Mouse (Mus musculus): Measurements from ENCODE around the gene Setd4.

GRCm38 (mm10) chr16:93609796-93610195 lies 5.9 kb upstream of the Setd4 start:
- TF ChIP-seq CTCF (IDR thresholded peaks at IDR 0.05; ENCODE audit: insufficient read depth, low read depth, low read length) (no peak), POLR2A (IDR thresholded peaks at IDR 0.05; ENCODE audit: insufficient read depth, low read depth, low read length) (no peak)
